Comparison of ENCODE assay signal across 8 mouse cellular contexts in the genomic region with DNA sequence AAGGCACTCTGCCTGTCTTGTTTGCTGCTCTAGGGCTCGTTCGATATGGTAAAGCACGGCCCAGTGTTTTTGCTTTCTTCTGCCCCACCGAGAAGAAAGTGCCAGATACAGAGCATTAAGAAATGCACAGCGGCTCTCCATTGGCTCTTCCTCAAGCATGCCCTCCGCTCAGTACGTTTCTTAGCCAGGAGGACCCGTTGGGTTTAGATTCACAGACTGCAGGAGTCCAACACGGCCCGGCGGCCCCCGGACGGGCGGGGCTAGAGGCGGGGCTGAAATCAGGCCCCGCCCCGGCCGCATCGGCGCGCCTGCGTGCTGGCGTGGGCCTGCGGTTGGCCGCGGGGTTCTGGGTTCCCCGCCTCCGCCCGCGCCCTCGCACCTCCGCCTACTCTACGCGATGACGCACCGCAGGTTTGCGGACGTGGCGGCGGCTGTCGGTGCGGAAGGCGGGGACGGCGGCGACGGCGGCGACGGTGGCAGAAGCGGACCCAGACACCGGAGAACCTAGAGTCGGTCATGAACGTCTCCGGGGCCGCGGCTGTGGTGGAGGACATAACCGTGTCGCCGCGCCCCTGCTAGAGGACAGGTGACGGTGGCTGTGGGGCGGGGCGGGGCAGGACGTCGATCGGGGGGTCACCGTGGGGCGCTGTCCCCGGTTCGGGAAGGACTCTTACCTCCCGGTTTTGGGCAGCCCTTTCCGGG. TPM values are rescaled to one million over a fixed set of nuclear protein-coding genes. Genes with fewer than 3 reads are reported as not detected.
DNase-seq lines count a peak whose midpoint lies in the region; ATAC-seq lines count a peak whose summit lies in the region.

A gene (plus strand): TSS at position 313 of the 702 bp plus-strand sequence.

- peaks cover 5% of the 10 kb centered on the region for H3K9me3 ChIP-seq in megakaryocyte, embryonic 14.5 days

- ATAC-seq in common myeloid progenitor, adult 5-6 weeks (replicated peaks; ENCODE audit: low read depth, poor library complexity, severe bottlenecking), result peak; percentile 85

- no peaks in the 10 kb centered on the region for H3K27me3 ChIP-seq in megakaryocyte, embryonic 14.5 days (replicated peaks)

- H3K4me1 ChIP-seq in megakaryocyte, embryonic 14.5 days, result peaks cover 20% of the 10 kb centered on the region

- H3K36me3 ChIP-seq in megakaryocyte, embryonic 14.5 days (replicated peaks; ENCODE audit: low read length), result peaks cover 2% of the 10 kb centered on the region

- DNase-seq in ZHBTc4 (ENCODE audit: low read depth, low spot score), result peak; percentile 95
- peak; percentile 82 to 88 for DNase-seq in gastrocnemius, adult 8-10 months (ENCODE audit: low spot score in 2 of 2)
- peak; percentile 67 for DNase-seq in hindlimb bud, embryonic 11.5 days (ENCODE audit: extremely low spot score, low read depth, low spot score)
- DNase-seq in left cerebral cortex, adult 8-10 months (ENCODE audit: low spot score in 2 of 2), result peak; percentile 87 to 90
- peak; percentile 95 for DNase-seq in right cerebral cortex, postnatal 10 days (ENCODE audit: low spot score in 2 of 2)
- peak; percentile 84 for DNase-seq in urinary bladder, postnatal 25 days (ENCODE audit: low spot score)

- peak within 1 kb of the TSS; percentile 96 for H3K4me3 ChIP-seq in megakaryocyte, embryonic 14.5 days (replicated peaks)

RNA-seq across cellular contexts. Expression of the gene that starts here (rescaled TPM):
- total RNA-seq in common myeloid progenitor, adult 5-6 weeks (2017), result 26.8 and 31.2 TPM in 2 replicates
- 1 to 10 TPM; 6.3 to 10.0 (median 6.6) TPM for total RNA-seq in gastrocnemius, adult 8-10 months (2022)
- total RNA-seq in left cerebral cortex, adult 8-10 months (2022), result 10 to 100 TPM in 3 of 4 experiments, 1 to 10 TPM in 1; 8.2 to 14.3 (median 11.2) TPM
- 0.49 TPM in 1 of 2 replicates, not detected in the other for polyA plus RNA-seq in megakaryocyte, embryonic 14.5 days (2012; ENCODE audit: insufficient read depth, low replicate concordance)

Comparison
In these comparisons a context has a peak if more than half of its experiments do, and no peak if none do; other contexts are left out.
1. Peak in every context shown above with its lines: DNase-seq, ATAC-seq and H3K4me3 ChIP-seq.